Mouse (Mus musculus) urinary bladder, adult 18-20 months (tissue): ENCODE results near the gene Eif3i.

Experiments
- DNase-seq, 2 experiments: peaks; one replicate each; pipeline ENCODE4 v3.0.0; 2022; ENCODE audit warnings: low spot score in 2 of 2, mixed read lengths in 2 of 2

Eif3i gene

GRCm38 (mm10) chr4:129600233-129601158 is at the start of gene Eif3i, which contains the start of gene Tmem234:
Eif3i (minus strand) TSS chr4:129600648.
Tmem234 (plus strand) TSS chr4:129600668.
- DNase-seq: peak; percentile 69 to 74

- DNase-seq: no peak
Measured at GRCm38 (mm10) chr4:129648656-129649055, 48.2 kb upstream of the Eif3i start.

DNA sequence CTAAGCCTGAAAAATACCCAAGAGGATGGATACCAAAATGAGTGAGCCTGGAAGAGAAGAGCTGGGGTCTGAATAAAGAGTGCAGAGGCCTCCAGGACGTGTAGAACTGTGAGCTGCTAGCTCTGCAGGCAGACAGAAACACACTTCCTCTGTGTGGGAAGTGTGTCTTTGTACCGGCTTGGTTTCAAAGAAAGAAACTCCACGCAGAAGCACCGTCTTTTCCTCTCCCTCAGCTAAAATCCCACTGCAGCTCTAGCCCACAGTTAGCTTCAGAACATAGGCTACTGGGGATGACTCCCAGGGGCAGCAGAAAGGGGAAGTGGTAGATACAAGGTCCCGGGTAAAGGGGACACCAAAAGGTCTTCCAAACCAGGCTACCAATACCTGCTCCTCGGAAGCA is 44.8 kb upstream of the Eif3i start:
- DNase-seq: no peak

DNA sequence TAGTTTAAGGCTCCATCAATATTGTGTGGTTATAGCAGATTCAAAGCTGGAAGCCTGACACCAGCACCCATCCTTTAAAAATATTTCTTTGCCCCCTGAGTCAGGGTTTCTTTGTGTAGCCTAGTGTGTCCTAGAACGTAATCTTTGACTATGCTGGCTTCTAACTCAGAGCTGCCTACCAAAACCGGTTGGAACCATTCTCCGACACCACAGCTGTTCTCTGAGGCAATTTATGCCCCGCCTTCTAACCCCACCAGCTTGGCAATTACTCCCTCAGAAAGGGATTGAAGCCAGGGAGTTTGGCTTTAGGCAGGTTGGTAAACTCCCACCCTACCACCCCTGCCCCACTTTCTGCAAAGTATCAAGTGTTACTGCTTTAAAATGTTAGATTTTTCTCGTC is 41.3 kb upstream of the Eif3i start:
- DNase-seq: no peak

DNA sequence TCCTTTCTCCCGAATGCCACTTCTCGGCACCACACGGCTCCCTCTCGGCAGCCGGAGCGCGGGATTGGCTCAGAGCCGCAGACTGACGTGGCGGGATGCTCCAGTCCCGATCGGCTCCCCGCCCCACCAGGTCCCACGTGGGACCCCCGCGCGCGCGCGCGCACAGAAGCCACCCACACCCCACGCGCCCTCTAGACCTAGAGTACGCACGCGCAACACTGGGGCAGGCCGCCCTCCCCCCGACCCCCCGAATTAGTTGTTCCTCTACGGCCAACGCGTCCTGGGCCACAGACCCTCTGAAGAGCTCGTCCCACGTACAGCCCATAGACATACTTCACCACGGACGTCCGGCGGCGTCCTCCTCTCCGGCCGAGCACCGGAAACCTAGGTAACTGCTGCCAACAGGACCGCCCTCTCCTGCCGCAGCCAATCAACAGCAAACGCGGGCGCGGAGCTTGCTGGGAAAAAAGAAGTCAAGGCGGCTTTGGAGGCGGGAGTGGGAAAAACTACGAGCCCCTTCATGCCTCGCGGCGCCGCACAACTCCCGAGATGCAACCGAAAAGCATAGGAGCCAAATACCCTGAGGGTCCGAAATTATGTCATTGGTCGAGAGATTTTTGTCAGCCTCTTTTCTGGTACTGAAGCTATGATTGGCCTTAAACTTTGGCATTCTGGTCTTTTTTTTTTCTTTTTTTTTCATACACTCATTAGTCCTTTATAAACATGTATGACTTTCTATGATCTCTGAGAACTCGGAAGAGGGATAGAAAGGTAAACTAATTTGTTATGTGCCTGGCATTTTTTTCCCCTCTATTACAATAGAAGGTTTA is 40.4 kb upstream of the Eif3i start, which contains the start of gene Txlna:
Gene Txlna, minus strand, starts transcription at position 428 of the 830 bp plus-strand sequence.
- peak; percentile 92 to 94 for DNase-seq

- DNase-seq: peak in 1 of 2 experiments; percentile 19
Measured at GRCm38 (mm10) chr4:129640101-129640637, 39.7 kb upstream of the Eif3i start.

DNA sequence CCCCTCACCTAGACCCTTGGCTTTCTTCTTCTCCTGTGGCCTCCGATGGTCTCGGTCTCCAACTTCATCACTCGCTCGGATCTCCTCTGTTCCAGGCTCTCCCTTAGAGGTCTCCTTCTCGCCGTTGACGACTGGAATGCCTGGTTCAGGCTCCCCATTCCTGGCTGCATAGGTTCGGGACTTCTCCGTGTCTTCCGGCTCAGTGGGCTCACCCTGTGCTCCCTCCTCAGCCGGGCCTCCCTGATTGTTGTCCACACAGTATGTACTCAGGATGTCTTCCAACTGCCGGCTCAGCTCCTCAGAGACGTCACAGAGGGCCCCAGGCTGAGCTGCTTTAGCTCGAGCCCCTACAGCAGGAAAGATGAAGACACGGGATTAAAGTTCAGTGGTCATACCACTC is 38.8 kb upstream of the Eif3i start:
- DNase-seq: no peak

DNA sequence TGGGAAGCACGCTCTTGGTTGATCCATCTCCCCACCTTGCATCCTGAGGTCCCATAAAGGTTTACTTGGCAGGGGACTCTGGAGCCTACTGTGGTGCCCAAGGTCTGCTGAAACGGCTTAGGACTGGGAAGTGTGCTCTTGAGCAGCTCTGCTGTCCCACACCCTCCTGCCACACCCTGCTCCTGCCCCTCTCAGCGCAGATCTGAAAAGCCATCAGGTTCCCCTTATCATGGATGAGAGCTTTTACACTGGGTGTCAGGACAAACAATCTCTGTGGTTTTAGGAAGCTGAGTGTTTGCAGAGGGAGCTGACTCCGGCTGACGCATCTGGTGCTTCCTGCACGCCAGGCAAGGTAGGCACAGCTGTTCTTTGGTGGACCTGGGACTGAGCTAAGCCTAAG is 33.4 kb upstream of the Eif3i start:
- DNase-seq: no peak

GRCm38 (mm10) chr4:129631867-129632266 is 31.4 kb upstream of the Eif3i start:
- DNase-seq: no peak

DNA sequence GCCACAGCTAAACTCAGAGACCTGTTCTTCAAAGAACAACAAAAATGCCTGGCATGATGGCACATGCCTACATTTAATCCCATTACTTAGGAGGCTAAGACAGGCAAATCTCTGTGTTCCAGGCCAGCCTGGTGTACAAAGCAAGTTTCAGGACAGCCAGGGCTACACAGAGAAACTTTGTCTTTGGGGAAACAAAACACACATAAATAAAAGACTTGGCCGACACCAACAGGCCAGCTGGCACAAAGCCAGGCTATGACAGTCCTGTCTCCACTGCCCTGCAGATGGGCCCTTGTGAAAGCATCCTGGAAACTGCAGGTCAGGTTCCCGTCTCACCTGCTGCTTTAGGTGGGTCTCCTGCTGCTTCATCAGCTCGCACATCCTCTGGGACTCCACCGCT is 30.5 kb upstream of the Eif3i start:
- DNase-seq: no peak

GRCm38 (mm10) chr4:129626035-129626434 is 25.6 kb upstream of the Eif3i start:
- DNase-seq: no peak

DNA sequence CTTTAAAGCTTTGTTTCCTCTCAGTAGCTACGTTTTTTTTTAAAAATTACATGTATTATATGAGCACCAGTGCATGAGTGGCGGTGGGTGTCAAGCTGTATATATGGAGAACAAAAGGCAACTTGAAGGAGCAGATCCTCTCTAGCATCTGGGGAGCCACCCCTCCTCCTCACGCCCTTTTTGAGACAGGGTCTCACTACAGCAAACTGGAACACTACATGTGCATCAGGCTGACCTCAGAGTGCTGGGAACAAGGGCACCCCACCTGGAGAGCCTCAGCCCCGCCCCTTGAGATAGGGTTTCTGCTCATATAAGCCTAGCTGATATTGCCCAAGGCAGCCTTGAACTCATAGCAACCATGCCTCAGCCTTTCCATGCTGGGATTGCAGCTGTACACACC is 25.0 kb upstream of the Eif3i start:
- DNase-seq: no peak

- DNase-seq: no peak
Measured at GRCm38 (mm10) chr4:129625029-129625370, 24.6 kb upstream of the Eif3i start.

- peak; percentile 43 to 82 for DNase-seq
Measured at GRCm38 (mm10) chr4:129624281-129625028, 24.0 kb upstream of the Eif3i start.

- peak in 1 of 2 experiments; percentile 35 for DNase-seq
Measured at GRCm38 (mm10) chr4:129623681-129624091, 23.2 kb upstream of the Eif3i start, which contains the start of gene Ccdc28b. Ccdc28b (minus strand) TSS chr4:129623947.

DNA sequence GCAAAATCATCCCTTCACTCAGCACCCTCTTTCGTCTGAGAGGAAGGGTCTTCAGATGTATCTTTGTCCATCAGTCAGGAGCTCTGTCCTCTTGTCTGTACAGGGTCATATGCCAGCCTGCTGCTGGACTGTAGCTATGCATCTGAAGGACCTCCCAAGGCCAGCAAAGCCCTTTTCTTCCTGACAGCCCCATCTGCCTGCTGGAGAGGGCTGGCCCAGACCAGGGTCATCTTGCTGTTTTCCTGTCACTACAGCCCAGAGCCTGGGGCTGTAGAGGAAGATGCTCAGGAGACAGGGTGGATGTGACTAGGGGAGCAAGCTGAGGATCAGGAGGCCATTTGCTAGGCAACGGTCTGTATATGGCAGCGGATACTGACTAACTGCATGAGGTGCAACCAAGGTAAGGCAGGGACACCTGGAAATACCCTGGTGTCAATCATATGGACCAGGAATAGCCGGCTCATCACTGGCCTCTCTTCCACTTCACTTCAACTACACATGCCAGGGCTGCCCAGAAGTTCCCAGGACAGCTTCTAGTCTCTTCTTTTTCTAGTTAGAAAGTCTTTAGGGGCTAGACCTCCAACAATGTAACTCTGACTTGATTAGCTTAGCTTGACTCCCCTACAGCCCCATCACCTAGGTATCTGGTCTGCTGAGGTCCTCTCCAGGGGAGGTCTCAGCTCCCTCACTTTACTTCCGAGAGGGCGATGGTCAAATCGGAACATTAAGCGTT is 22.5 kb upstream of the Eif3i start:
- DNase-seq: no peak

GRCm38 (mm10) chr4:129622120-129622802 is 21.8 kb upstream of the Eif3i start:
- DNase-seq: no peak

- no peak for DNase-seq
Measured at GRCm38 (mm10) chr4:129621283-129621841, 20.9 kb upstream of the Eif3i start.

DNA sequence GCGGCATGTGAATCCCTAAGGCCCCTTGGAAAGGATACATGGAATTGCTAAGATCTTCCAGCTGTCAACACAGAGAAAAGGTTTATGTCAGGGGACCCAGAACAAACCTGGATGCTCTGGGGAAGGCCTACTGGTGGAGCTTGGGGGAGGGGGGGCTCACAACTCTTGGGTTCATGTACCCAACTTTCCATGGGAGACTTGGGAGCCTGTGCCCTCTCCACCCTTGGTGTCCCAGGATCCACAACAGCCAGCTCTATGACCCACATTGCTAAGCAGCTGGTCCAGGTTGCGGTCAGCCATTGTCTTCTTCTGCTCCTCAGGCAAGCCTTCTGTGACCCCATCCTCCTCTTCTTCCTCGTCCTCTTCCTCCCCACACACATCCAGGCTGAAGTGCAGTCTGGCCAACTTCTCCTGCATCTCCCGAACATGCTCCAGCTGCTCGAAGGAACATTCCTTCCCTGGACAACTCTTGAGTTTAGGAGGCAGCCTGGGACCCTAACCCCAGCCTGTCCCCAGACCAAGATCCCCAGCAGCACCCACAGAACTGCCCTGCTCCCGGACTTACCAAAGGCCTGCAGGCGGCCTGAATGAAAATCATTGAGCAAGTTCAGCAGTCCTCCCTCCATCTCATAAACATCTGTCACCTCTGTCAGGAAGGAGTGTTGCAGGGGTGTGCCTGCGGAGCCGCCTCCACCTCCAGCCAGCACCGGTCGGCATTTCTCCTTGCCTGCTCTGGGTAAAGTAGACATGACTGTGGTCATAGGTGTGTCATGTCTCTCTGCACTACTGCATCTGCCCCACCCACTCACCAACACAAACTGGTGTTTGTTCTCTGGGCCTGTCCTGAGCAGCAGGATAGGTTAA is 20.2 kb upstream of the Eif3i start:
- DNase-seq: no peak
